Mouse (Mus musculus) ES-E14 (cell line): ENCODE measurements around the gene Ubl5. TPM values are rescaled to one million over a fixed set of nuclear protein-coding genes. Genes with fewer than 3 reads are reported as not detected.
"Not testable (repeated sequence)": the region's sequence is repeated elsewhere in the genome, so short reads cannot be mapped to it uniquely, and the experiment has no call there.

Experiments used
- DNase-seq: peaks from one replicate; pipeline ENCODE4 v3.0.0-alpha.2; 2013; ENCODE audit warnings: low read depth, low spot score
- H3K27ac ChIP-seq: 2 replicates; pipeline ENCODE4 v1.5.1; 2012; ENCODE audit warnings: low read depth, mild to moderate bottlenecking, low read length, moderate library complexity, mixed read lengths; ENCODE audit not compliant: poor library complexity, insufficient read depth, severe bottlenecking
- H3K36me3 ChIP-seq: 2 replicates; pipeline ENCODE4 v1.6.1; 2012; ENCODE audit warnings: mild to moderate bottlenecking, low read length, moderate library complexity, mixed read lengths; ENCODE audit not compliant: control insufficient read depth, poor library complexity, insufficient read depth, severe bottlenecking
- H3K4me1 ChIP-seq, 2 experiments: fragments of 150-350 bp in 1 of 2; sonication (generic) in 1 of 2; 2 replicates each; pipeline ENCODE4 v1.6.1; 2012; ENCODE audit warnings: low read length in 2 of 2, mild to moderate bottlenecking in 1 of 2, mixed read lengths in 1 of 2; ENCODE audit not compliant: control insufficient read depth in 2 of 2, insufficient read depth in 2 of 2, poor library complexity in 1 of 2
- H3K4me3 ChIP-seq, 2 experiments: fragments of 150-350 bp in 1 of 2; sonication (generic) in 1 of 2; 2 replicates each; pipeline ENCODE4 v1.5.1; 2012; ENCODE audit warnings: low read length in 2 of 2, low read depth in 1 of 2, mild to moderate bottlenecking in 1 of 2, mixed read lengths in 1 of 2; ENCODE audit not compliant: insufficient read depth in 1 of 2, poor library complexity in 1 of 2, severe bottlenecking in 1 of 2
- H3K9ac ChIP-seq: 2 replicates; pipeline ENCODE4 v1.6.1; 2012; ENCODE audit warnings: low read depth, mild to moderate bottlenecking, low read length, mixed read lengths; ENCODE audit not compliant: poor library complexity, insufficient read depth, severe bottlenecking
- H3K9me3 ChIP-seq: fragments of 150-350 bp; sonication (generic); 2 replicates; pipeline ENCODE4 v1.6.1; 2012; ENCODE audit warnings: low read depth, mild to moderate bottlenecking, low read length; ENCODE audit not compliant: control insufficient read depth, insufficient read depth
- CHD2 ChIP-seq: IDR thresholded peaks from 2 replicates; pipeline ENCODE4 v1.6.1; 2014; ENCODE audit warnings: mild to moderate bottlenecking, low read depth, low read length, inconsistent platforms
- HCFC1 ChIP-seq: IDR thresholded peaks from 2 replicates; pipeline ENCODE4 v1.6.1; 2012; ENCODE audit warnings: low read length, inconsistent platforms, borderline replicate concordance; ENCODE audit not compliant: insufficient read depth
- MAFK ChIP-seq: IDR thresholded peaks from 2 replicates; pipeline ENCODE4 v1.6.1; 2014; ENCODE audit warnings: mild to moderate bottlenecking, low read depth, low read length, inconsistent platforms; ENCODE audit not compliant: insufficient read depth
- ZC3H11A ChIP-seq: IDR thresholded peaks from 2 replicates; pipeline ENCODE4 v1.6.1; 2012; ENCODE audit warnings: low read depth, mild to moderate bottlenecking, inconsistent platforms, low read length, borderline replicate concordance
- ZNF384 ChIP-seq: IDR thresholded peaks from 2 replicates; pipeline ENCODE4 v1.6.1; 2012; ENCODE audit warnings: low read depth, low read length, inconsistent platforms
- in situ Hi-C, 2 experiments: fragments of 600-800 bp; cut with MboI; formaldehyde crosslinking; loops; one replicate each; pipeline ENCODE4 v1.15.1; 2025; ENCODE audit warnings: low sequenced_read_pairs in 2 of 2, inconsistent platforms in 1 of 2; ENCODE audit not compliant: unreplicated experiment in 2 of 2
- total RNA-seq: library from RNA; depleted of rRNA; stranded (reverse); fragments of 300-350 nt; gene quantifications from 2 replicates; pipeline ENCODE4 v1.2.3, GENCODE M21; 2012

The Ubl5 gene
- total RNA-seq, 1 experiment: 224 TPM

DNA sequence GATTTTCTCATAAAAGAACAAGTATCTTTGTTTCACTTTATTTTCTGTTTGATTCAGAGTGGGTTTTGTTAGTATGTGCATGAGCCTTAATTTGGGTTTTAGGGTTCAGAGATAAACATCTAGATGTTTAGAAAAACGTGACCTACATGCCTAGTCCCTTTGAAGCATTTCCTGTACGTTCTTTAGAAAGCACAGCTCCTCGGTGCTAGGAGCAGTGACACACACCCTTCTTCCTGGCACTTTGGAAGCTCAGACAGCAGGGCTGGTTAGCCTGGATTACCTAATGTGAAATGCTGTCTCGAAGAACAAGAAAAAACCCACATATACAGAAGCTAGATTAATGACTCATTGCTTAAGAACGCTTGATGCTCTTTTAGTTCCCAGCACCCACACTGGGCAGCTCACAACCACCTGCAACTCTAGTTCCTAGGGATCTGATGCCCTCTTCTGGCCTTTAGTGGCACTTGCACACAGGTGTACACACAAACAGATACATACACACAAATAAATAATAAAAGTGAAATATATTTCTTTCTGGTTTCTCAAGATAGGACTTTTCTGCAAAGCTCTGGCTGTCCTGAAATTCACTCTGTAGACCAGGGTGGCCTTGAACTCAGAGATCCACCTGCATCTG lies 32.7 kb upstream of the Ubl5 start:
- Histone ChIP-seq H3K27ac (no peak overlapping the region), H3K9me3 (no peaks in the 10 kb centered on the region), H3K36me3 (no peaks in the 10 kb centered on the region), H3K4me3 (no peak overlapping the region), H3K9ac (no peak overlapping the region), H3K4me1 (peaks cover 0 to 3% of the 10 kb centered on the region in 2 experiments; a peak in 1 of 4 replicates)
- in situ Hi-C loops: no loop called here
- no peak for DNase-seq
- TF ChIP-seq CHD2 (no peak), MAFK (no peak), ZC3H11A (no peak), ZNF384 (no peak), HCFC1 (no peak)

GRCm38 (mm10) chr9:20611976-20612375 lies 30.7 kb upstream of the Ubl5 start:
- in situ Hi-C loops: no loop called here
- DNase-seq: no peak
- H3K27ac ChIP-seq: no peak overlapping the region
- H3K9ac ChIP-seq: no peak overlapping the region
- H3K9me3 ChIP-seq: no peaks in the 10 kb centered on the region
- no peaks in the 10 kb centered on the region for H3K36me3 ChIP-seq
- no peak overlapping the region for H3K4me3 ChIP-seq
- no peaks in the 10 kb centered on the region for H3K4me1 ChIP-seq
- TF ChIP-seq ZC3H11A (no peak), HCFC1 (no peak), MAFK (no peak), CHD2 (no peak), ZNF384 (no peak)

DNA sequence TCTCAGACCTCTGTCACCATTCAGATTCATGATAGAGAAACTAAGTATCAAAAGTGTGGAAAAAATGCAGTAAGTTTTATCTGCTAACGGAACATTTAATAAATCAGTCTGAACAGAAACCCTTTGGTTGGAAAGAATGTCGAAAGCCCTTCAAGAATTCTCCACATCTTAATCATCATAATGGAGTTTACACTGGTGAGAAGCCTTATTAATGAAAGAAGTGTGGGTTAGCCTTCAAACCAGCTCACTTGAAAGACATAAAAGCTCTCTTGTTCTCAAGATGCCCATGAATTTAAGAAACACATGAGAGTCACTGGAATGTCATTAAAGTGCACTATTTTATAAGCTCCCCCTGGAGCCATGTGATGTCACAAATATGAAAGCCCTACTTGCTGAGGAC lies 26.0 kb upstream of the Ubl5 start:
- Histone ChIP-seq H3K27ac (no peak overlapping the region), H3K4me1 (no peaks in the 10 kb centered on the region), H3K9ac (no peak overlapping the region), H3K9me3 (no peaks in the 10 kb centered on the region), H3K36me3 (no peaks in the 10 kb centered on the region), H3K4me3 (no peak overlapping the region)
- no peak for DNase-seq
- in situ Hi-C loops: no loop called here
- TF ChIP-seq ZNF384: no peak
- no peak for TF ChIP-seq MAFK
- TF ChIP-seq CHD2: no peak
- TF ChIP-seq ZC3H11A: no peak
- no peak for TF ChIP-seq HCFC1

DNA sequence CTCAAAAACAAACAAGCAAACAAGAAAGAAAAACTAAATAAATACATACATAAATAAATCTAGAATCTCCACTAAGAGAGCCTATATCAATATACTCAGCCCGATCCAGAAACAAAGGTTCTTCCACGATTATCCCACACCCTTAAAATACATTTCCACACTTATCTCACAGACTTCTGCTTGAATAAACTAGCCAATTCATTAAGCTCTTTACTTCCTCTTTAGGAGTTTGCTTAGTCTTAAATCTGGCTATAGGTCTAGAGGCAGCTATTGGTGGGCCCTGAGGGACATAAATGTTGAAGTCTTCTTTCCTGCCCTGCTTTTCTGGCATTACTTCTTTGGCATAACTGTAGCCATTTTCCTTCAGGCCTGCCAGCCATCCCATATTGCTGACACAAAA lies 11.3 kb upstream of the Ubl5 start:
- TF ChIP-seq MAFK (no peak), HCFC1 (no peak), CHD2 (no peak), ZNF384 (no peak), ZC3H11A (no peak)
- peaks cover 0 to 8% of the 10 kb centered on the region in 2 experiments; a peak in 2 of 4 replicates for H3K4me1 ChIP-seq
- no peak overlapping the region for H3K27ac ChIP-seq
- in situ Hi-C loops: loop anchor here in 1 of 2 experiments (25.0 kb wide), 1 partner anchor 169 kb away; the partner anchor contains the start of gene Zfp26
- no peak for DNase-seq
- H3K9me3 ChIP-seq: no peaks in the 10 kb centered on the region
- no peak overlapping the region for H3K4me3 ChIP-seq
- H3K36me3 ChIP-seq: no peaks in the 10 kb centered on the region
- no peak overlapping the region for H3K9ac ChIP-seq

DNA sequence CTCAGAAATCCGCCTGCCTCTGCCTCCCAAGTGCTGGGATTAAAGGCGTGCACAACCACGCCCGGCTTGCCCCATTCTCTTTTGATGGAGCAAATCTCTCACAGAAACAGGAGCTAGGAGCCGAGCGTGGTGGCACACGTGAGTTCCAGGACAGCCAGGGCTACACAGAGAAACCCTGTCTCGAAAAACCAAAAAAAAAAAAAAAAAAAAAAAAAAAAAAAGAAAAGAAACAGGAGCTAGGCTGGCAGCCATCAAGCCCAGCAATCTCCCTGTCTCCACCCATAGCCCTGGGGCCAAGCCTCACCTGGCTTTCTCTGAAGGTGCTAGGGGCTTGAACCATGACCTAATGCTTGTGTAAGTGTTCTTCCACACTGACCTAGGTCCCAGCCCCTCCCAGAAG lies 7.0 kb upstream of the Ubl5 start:
- H3K36me3 ChIP-seq, H3K9ac ChIP-seq, H3K27ac ChIP-seq, H3K9me3 ChIP-seq, DNase-seq, H3K4me3 ChIP-seq: not testable (repeated sequence)
- peaks cover 0 to 25% of the 10 kb centered on the region in 2 experiments; a peak in 2 of 4 replicates for H3K4me1 ChIP-seq
- in situ Hi-C loops: loop anchor here in 1 of 2 experiments (25.0 kb wide), 1 partner anchor 173 kb away; the partner anchor contains the start of gene Zfp26
